15 mouse cellular contexts compared by ENCODE assay signal in the genomic region with DNA sequence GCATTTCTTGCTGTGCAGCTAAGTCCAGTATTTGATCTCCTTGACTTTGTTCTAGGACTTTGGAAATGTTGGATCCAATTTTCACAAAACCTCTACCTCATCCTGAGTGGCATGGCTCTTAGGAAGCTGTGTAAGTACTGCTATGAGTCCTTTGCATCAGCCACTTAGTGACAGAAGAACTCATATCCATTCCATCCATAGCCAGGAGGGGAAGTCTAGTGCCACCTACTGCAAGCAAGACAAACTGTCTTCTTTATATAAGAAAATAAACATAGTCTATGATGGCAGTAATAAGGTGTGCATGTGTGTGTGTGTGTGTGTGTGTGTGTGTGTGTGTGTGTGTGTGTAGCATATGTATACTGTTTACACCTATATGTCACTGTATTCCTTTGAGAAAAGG.
DNase-seq lines count a peak whose midpoint lies in the region; ATAC-seq and TF ChIP-seq lines count a peak whose summit lies in the region.
"Had no signal": no experiment of that assay in that cellular context is flagged by ENCODE, and none has a peak within 500 bp of the region (broad histone marks: within the 10 kb centered on the region; RNA-seq: fewer than 3 reads in every experiment).

No protein-coding gene starts in this region.

- H3K4me1 ChIP-seq in intestine, postnatal 0 days (replicated peaks; ENCODE audit: control insufficient read depth, insufficient read depth, low read length): no peaks in the 10 kb centered on the region
- H3K4me1 ChIP-seq in intestine, embryonic 16.5 days (ENCODE audit: control insufficient read depth, insufficient read depth, low read length): no peaks in the 10 kb centered on the region
- no peaks in the 10 kb centered on the region for H3K4me1 ChIP-seq in midbrain, postnatal 0 days (ENCODE audit: insufficient read depth, low read length)
- H3K4me1 ChIP-seq in midbrain, embryonic 10.5 days: no peaks in the 10 kb centered on the region
- H3K4me1 ChIP-seq: heart, embryonic 15.5 days; limb, embryonic 12.5 days; lung, embryonic 15.5 days had no signal

- no peaks in the 10 kb centered on the region for H3K27me3 ChIP-seq in intestine, postnatal 0 days (replicated peaks; ENCODE audit: control insufficient read depth, insufficient read depth, low read length)
- no peaks in the 10 kb centered on the region for H3K27me3 ChIP-seq in intestine, embryonic 16.5 days (replicated peaks; ENCODE audit: control insufficient read depth, insufficient read depth, low read length)
- H3K27me3 ChIP-seq in midbrain, postnatal 0 days (ENCODE audit: insufficient read depth, low read length): no peaks in the 10 kb centered on the region
- no peaks in the 10 kb centered on the region for H3K27me3 ChIP-seq in midbrain, embryonic 10.5 days (ENCODE audit: low read depth, poor library complexity, severe bottlenecking)
- H3K27me3 ChIP-seq: heart, embryonic 15.5 days; limb, embryonic 12.5 days; lung, embryonic 15.5 days had no signal

- peak; percentile 76 for TF ChIP-seq CTCF in intestine, postnatal 0 days (IDR thresholded peaks at IDR 0.05; ENCODE audit: low read depth)
- TF ChIP-seq CTCF in midbrain, postnatal 0 days (IDR thresholded peaks at IDR 0.05): peak; percentile 64

- H3K27ac ChIP-seq in intestine, postnatal 0 days (ENCODE audit: low read depth, low read length): no peak overlapping the region
- H3K27ac ChIP-seq in intestine, embryonic 16.5 days (ENCODE audit: low read length): no peak overlapping the region
- H3K27ac ChIP-seq in midbrain, postnatal 0 days (ENCODE audit: low read depth, low read length): no peak overlapping the region
- no peak overlapping the region for H3K27ac ChIP-seq in midbrain, embryonic 10.5 days (replicated peaks)
- H3K27ac ChIP-seq: heart, embryonic 15.5 days; limb, embryonic 12.5 days; lung, embryonic 15.5 days had no signal

- no peaks in the 10 kb centered on the region for H3K36me3 ChIP-seq in intestine, postnatal 0 days (ENCODE audit: control insufficient read depth, insufficient read depth)
- no peaks in the 10 kb centered on the region for H3K36me3 ChIP-seq in intestine, embryonic 16.5 days (ENCODE audit: control insufficient read depth, insufficient read depth, low read length)
- no peaks in the 10 kb centered on the region for H3K36me3 ChIP-seq in midbrain, postnatal 0 days (ENCODE audit: insufficient read depth, low read length)
- H3K36me3 ChIP-seq in midbrain, embryonic 10.5 days: no peaks in the 10 kb centered on the region
- H3K36me3 ChIP-seq: heart, embryonic 15.5 days; limb, embryonic 12.5 days; lung, embryonic 15.5 days had no signal

- peak; percentile 5 for DNase-seq in cerebellum, adult 9-10 months
- DNase-seq in cerebellum, adult 8-10 months: no peak
- DNase-seq in midbrain, postnatal 0 days (ENCODE audit: low spot score): peak; percentile 26
- DNase-seq in midbrain, embryonic 10.5 days (ENCODE audit: low spot score): no peak
- peak; percentile 17 for DNase-seq in telencephalon, adult 2 months (ENCODE audit: low read depth, low spot score)
- no peak for DNase-seq in cerebellum, postnatal 36 days
- DNase-seq: cerebellum, adult 18-20 months; gastrocnemius, postnatal 14 days; thymus, adult 2 months had no signal

- no peak overlapping the region for H3K9ac ChIP-seq in intestine, postnatal 0 days (ENCODE audit: low read depth, low read length)
- H3K9ac ChIP-seq in intestine, embryonic 16.5 days (ENCODE audit: low read depth, low read length): no peak overlapping the region
- H3K9ac ChIP-seq in midbrain, postnatal 0 days (replicated peaks; ENCODE audit: low read length, poor library complexity, severe bottlenecking): no peak overlapping the region
- H3K9ac ChIP-seq: heart, embryonic 15.5 days; limb, embryonic 12.5 days; lung, embryonic 15.5 days had no signal

- no peak overlapping the region for H3K4me3 ChIP-seq in intestine, postnatal 0 days (ENCODE audit: low read depth, low read length)
- H3K4me3 ChIP-seq in intestine, embryonic 16.5 days (ENCODE audit: low read length): no peak overlapping the region
- H3K4me3 ChIP-seq in midbrain, postnatal 0 days (ENCODE audit: low read depth, low read length): no peak overlapping the region
- H3K4me3 ChIP-seq in midbrain, embryonic 10.5 days: no peak overlapping the region
- H3K4me3 ChIP-seq: heart, embryonic 15.5 days; limb, embryonic 12.5 days; lung, embryonic 15.5 days had no signal

- H3K9me3 ChIP-seq in intestine, postnatal 0 days (ENCODE audit: control insufficient read depth): no peaks in the 10 kb centered on the region
- H3K9me3 ChIP-seq in intestine, embryonic 16.5 days (ENCODE audit: control insufficient read depth, low read length): no peaks in the 10 kb centered on the region
- no peaks in the 10 kb centered on the region for H3K9me3 ChIP-seq in midbrain, postnatal 0 days (ENCODE audit: low read length)
- no peaks in the 10 kb centered on the region for H3K9me3 ChIP-seq in midbrain, embryonic 10.5 days (replicated peaks)
- H3K9me3 ChIP-seq: heart, embryonic 15.5 days; limb, embryonic 12.5 days; lung, embryonic 15.5 days had no signal

- ATAC-seq in intestine, postnatal 0 days: no peak
- no peak for ATAC-seq in intestine, embryonic 16.5 days
- no peak for ATAC-seq in midbrain, postnatal 0 days (ENCODE audit: low FRiP score)
- ATAC-seq: midbrain, embryonic 16.5 days had no signal

- no peak overlapping the region for H3K4me2 ChIP-seq in intestine, postnatal 0 days (replicated peaks; ENCODE audit: low read depth)
- no peak overlapping the region for H3K4me2 ChIP-seq in intestine, embryonic 16.5 days (ENCODE audit: low read depth, low read length)
- no peak overlapping the region for H3K4me2 ChIP-seq in midbrain, postnatal 0 days (ENCODE audit: low read depth, low read length, poor library complexity, severe bottlenecking)
- H3K4me2 ChIP-seq: heart, embryonic 15.5 days; limb, embryonic 12.5 days; lung, embryonic 15.5 days had no signal

Comparison
In these comparisons a context has a peak if more than half of its experiments do, and no peak if none do; other contexts are left out.
1. DNase-seq: peak in cerebellum, adult 9-10 months (single experiment), midbrain, postnatal 0 days (single experiment) and telencephalon, adult 2 months (single experiment); none in cerebellum, adult 8-10 months (single experiment), midbrain, embryonic 10.5 days (single experiment) and cerebellum, postnatal 36 days (0 of 2).